Mouse (Mus musculus) stomach, postnatal 0 days (tissue): ENCODE results near the gene Peak1.

Experiments used
- CTCF ChIP-seq: IDR thresholded peaks from 2 replicates; pipeline ENCODE4 v1.5.1; 2016; ENCODE audit warnings: antibody characterized with exemption, low read depth, mild to moderate bottlenecking, moderate library complexity
- EP300 ChIP-seq: optimal IDR thresholded peaks from 2 replicates; pipeline ENCODE3; 2016; ENCODE audit warnings: antibody characterized with exemption

GRCm38 (mm10) chr9:56382786-56383185, 35.1 kb downstream of the Peak1 start:
- no peak for TF ChIP-seq EP300
- no peak for TF ChIP-seq CTCF
